In the genomic region with DNA sequence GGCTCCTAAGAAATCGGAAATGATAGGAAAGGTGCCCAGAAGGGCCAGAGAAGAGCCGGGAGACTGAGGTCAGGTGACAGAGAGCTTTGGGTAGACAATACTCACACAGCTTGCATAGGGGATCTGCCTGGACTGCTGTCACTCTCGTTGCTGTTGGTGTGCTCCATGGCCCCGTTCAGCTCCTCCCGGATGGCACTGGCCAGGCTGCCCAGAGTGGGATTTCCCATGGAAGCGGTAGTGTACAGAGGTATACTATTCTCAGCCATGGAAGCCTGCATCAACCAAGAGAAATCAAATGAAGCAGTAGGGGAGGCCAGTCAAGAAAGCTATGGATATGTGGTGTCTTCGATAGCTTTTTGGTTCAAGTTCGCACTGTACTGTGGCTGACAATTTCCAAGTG, we compare ENCODE assay signal across 34 mouse cellular contexts.
"Had no signal": no experiment of that assay in that cellular context is flagged by ENCODE, and none has a peak within 500 bp of the region (broad histone marks: within the 10 kb centered on the region; RNA-seq: fewer than 3 reads in every experiment).

No protein-coding gene starts in this region.

- DNase-seq: heart, postnatal 10 days; heart, postnatal 14 days; heart, postnatal 36 days; heart, postnatal 4 days; kidney, adult 11 months; kidney, adult 18-20 months; kidney, adult 2 months; kidney, adult 8-10 months; kidney, adult 9 months; kidney, postnatal 10 days; kidney, postnatal 14 days; kidney, postnatal 25 days; kidney, postnatal 36 days; kidney, postnatal 4 days; layer of hippocampus, adult 9-11 months; layer of hippocampus, postnatal 36 days had no signal

- H3K27me3 ChIP-seq: heart, embryonic 12.5 days; heart, embryonic 13.5 days; heart, embryonic 15.5 days; hindbrain, embryonic 12.5 days; hindbrain, embryonic 13.5 days; intestine, embryonic 15.5 days; kidney, embryonic 15.5 days had no signal

- H3K4me3 ChIP-seq: heart, embryonic 12.5 days; heart, embryonic 13.5 days; heart, embryonic 15.5 days; hindbrain, embryonic 10.5 days; hindbrain, embryonic 12.5 days; hindbrain, embryonic 13.5 days; hindbrain, embryonic 15.5 days; intestine, embryonic 15.5 days; kidney, embryonic 15.5 days; layer of hippocampus, adult 2 months; left cerebral cortex, adult 2 months had no signal

- H3K9ac ChIP-seq: heart, embryonic 12.5 days; heart, embryonic 13.5 days; heart, embryonic 15.5 days; hindbrain, embryonic 12.5 days; hindbrain, embryonic 13.5 days; hindbrain, embryonic 14.5 days; hindbrain, embryonic 15.5 days; intestine, embryonic 15.5 days; kidney, embryonic 15.5 days had no signal

- H3K36me3 ChIP-seq: hindbrain, embryonic 15.5 days had no signal

- H3K9me3 ChIP-seq: heart, embryonic 12.5 days; heart, embryonic 13.5 days; heart, embryonic 15.5 days; hindbrain, embryonic 10.5 days; hindbrain, embryonic 12.5 days; hindbrain, embryonic 13.5 days; hindbrain, embryonic 15.5 days; intestine, embryonic 15.5 days; kidney, embryonic 15.5 days had no signal

- ATAC-seq: hindbrain, embryonic 16.5 days; hindbrain, postnatal 0 days; inflammation-experienced regulatory T-cells, adult 6 months; intestine, embryonic 15.5 days; intestine, embryonic 16.5 days; intestine, postnatal 0 days had no signal

- H3K4me1 ChIP-seq: heart, embryonic 12.5 days; heart, embryonic 13.5 days; heart, embryonic 15.5 days; intestine, embryonic 15.5 days had no signal

- H3K27ac ChIP-seq: heart, embryonic 13.5 days; heart, embryonic 15.5 days; hindbrain, embryonic 10.5 days; hindbrain, embryonic 12.5 days; hindbrain, embryonic 13.5 days; hindbrain, embryonic 14.5 days; hindbrain, embryonic 15.5 days; hindbrain, postnatal 0 days; intestine, embryonic 15.5 days; kidney, embryonic 15.5 days; kidney, postnatal 0 days; layer of hippocampus, adult 2 months; left cerebral cortex, adult 2 months had no signal
